ENCODE assay signal across 12 mouse cellular contexts in the genomic region with DNA sequence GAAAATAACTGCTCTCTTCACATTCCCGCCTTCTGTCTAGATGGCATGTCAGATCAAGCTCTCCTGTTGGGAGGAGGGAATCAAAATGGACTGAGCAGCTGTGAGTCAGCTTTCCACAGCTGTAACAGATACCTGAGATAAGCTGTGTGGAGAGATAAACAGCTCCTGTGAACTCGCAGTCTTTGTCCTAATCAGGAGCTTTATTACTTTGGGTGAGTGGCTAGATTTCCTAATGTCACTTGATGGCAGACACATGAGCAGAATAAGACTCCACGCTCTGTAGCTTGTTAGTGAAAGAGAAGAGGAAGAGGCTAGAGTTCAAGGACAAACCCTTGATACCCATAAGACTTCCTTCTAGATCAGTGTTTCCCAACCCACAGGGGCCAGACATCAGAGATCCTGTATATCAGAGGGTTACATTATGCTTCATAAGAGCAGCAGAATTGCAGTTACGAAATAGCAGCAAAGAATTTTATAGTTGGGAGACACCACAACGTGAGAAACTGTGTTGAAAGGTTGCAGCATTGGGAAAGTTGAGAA.
"Had no signal": no experiment of that assay in that cellular context is flagged by ENCODE, and none has a peak within 500 bp of the region (broad histone marks: within the 10 kb centered on the region; RNA-seq: fewer than 3 reads in every experiment).

No protein-coding gene starts in this region.

- H3K4me3 ChIP-seq: layer of hippocampus, adult 2 months; liver, embryonic 13.5 days had no signal

- H3K27me3 ChIP-seq: liver, embryonic 13.5 days had no signal

- H3K9ac ChIP-seq: liver, embryonic 13.5 days had no signal

- H3K4me1 ChIP-seq: liver, embryonic 13.5 days had no signal

- DNase-seq: kidney, adult 9 months; kidney, postnatal 14 days; kidney, postnatal 4 days; layer of hippocampus, adult 9-11 months; liver, embryonic 13.5 days; lung, adult 2 months; midbrain, embryonic 14.5 days; thymus, adult 2 months; thymus, postnatal 14 days; thymus, postnatal 4 days had no signal

- H3K4me2 ChIP-seq: liver, embryonic 13.5 days; midbrain, embryonic 11.5 days had no signal

- H3K27ac ChIP-seq: layer of hippocampus, adult 2 months; liver, embryonic 13.5 days had no signal

- H3K36me3 ChIP-seq: liver, embryonic 13.5 days had no signal

- H3K9me3 ChIP-seq: liver, embryonic 13.5 days had no signal
